Mouse (Mus musculus) left cerebral cortex, adult 2 months (tissue): ENCODE measurements around the gene Gsta2. TPM values are rescaled to one million over a fixed set of nuclear protein-coding genes. Genes with fewer than 3 reads are reported as not detected.

Experiments used
- DNase-seq, 2 experiments: peaks; one replicate each; pipeline ENCODE4 v3.0.0; 2021 to 2022; ENCODE audit warnings: low spot score in 2 of 2, mixed read lengths in 1 of 2; ENCODE audit errors: extremely low spot score in 1 of 2
- H3K27ac ChIP-seq: fragments of 200-600 bp; 2 replicates; pipeline ENCODE4 v1.8.1; 2022
- H3K4me3 ChIP-seq: fragments of 200-600 bp; 2 replicates; pipeline ENCODE4 v1.8.1; 2022
- CTCF ChIP-seq: fragments of 200-600 bp; IDR thresholded peaks from 2 replicates; pipeline ENCODE4 v1.8.1; 2022; ENCODE audit warnings: antibody characterized with exemption, mild to moderate bottlenecking, moderate library complexity
- intact Hi-C: fragments of 180-260 bp; cut with DNase I; formaldehyde crosslinking; loops from one replicate; pipeline ENCODE4 v1.15.1; 2025
- long read RNA-seq, 2 experiments: library from polyadenylated mRNA; stranded (forward); transcript quantifications; one replicate each; pipeline ENCODE4 v2.0.0; 2021; ENCODE audit warnings: borderline mapping rate in 2 of 2
- total RNA-seq, 2 experiments: library from RNA; stranded (reverse); gene quantifications; 2 replicates each; pipeline ENCODE4 v1.2.3; 2021

Gene Gsta2
- not detected for total RNA-seq
- long read RNA-seq, experiment 1, result 0 reads
- long read RNA-seq, experiment 2, partial matches to known transcripts, result 0 of 2 reads
- long read RNA-seq, experiment 2, other reads (novel, unspliced or antisense), result 2 of 2 reads

DNA sequence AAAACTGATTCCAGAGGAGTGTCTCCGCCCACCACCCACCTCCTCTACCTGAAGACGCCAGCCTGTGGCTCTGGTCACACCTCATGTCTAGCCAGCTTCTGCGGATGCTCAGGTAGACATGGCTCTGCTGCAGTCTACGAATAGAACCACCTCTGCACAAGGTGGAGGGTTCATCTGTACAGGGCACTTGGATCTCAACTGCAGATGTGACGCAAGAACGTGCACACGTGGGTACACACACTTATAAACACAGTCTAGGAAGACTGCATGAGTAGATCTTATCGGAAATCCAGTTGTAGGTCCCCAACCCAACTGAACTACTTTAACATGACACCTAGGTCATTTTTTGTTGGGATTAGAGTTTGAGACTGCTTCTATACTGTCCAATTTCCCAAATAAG is at the start of gene Gsta2:
TSS of gene Gsta2 (minus strand) at position 178 of the 400 bp plus-strand sequence.
- no peak for DNase-seq
- no peak within 1 kb of the TSS for H3K27ac ChIP-seq
- TF ChIP-seq CTCF, result no peak
- H3K4me3 ChIP-seq, result no peak within 1 kb of the TSS
- intact Hi-C loops, result loop anchor here (1.0 to 5.0 kb wide), 2 partner anchors 82 to 135 kb away; no protein-coding TSS in a partner anchor

DNA sequence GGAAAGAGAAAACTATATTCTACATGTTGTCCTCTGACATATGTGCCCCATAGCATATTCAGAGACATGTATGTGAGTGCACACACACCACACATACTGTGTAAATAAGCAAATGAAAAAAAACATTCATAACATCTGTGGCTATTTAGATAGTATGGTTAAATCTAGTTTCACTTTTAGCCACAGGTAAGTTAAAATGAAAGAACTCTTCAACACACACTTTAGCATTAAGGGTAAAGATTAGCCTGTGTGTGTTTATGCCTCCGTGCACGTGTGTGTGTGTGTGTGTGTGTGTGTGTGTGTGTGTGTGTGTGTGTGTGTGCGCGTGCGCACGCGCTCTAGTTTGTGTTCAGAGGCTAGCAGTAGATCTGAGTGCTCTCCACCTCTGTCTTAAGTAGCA is 46.0 kb upstream of the Gsta2 start:
- intact Hi-C loops, result no loop called here
- no peak for DNase-seq

DNA sequence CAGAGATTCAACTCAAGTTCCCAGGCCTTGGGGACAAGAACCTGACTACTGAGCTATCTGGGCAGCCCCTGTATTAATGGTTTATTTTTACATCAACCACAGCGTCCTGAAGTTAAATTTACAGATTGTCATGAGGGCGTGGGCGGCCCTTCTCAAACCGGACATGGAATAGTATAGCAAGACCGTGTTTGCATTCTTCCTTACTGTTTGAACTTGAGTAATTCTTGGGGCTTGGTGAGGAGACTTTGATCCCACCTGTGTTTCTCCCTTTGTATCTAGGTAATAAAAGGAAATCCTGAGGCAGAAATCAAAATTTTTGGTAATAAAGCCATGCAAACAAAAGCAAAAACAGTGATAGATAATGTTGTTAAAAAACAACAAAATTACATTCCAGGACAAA is 45.0 kb upstream of the Gsta2 start:
- H3K4me3 ChIP-seq, result no peak overlapping the region
- TF ChIP-seq CTCF, result no peak
- H3K27ac ChIP-seq, result no peak overlapping the region
- no peak for DNase-seq
- intact Hi-C loops, result no loop called here

More for the DNA sequence above, 46.0 kb upstream of the Gsta2 start:
- Histone ChIP-seq H3K4me3 (no peak overlapping the region), H3K27ac (no peak overlapping the region)
- no peak for TF ChIP-seq CTCF

DNA sequence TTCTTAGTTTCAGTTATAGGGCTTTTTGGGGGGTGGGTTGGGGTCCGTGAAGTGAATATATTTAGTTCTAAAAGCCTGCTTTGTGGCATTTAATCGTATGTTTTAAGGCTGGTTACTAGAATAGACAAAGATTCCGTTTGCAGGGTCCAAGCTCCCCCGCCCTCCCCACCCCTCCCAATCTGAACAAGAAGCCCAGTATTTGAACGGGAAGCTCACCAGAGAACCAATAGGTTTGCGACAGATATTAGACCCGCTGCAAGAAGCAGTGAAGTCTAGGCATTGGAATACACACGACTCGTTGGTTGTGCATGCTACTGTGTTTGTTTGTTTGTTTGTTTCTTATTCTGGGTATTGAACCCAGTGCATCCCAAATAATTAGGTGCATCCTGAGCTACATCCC is 40.9 kb upstream of the Gsta2 start:
- no peak overlapping the region for H3K27ac ChIP-seq
- intact Hi-C loops, result loop anchor here (1.0 kb wide), 1 partner anchor 45 kb away; no protein-coding TSS in a partner anchor
- TF ChIP-seq CTCF, result no peak
- H3K4me3 ChIP-seq, result no peak overlapping the region
- DNase-seq, result no peak

DNA sequence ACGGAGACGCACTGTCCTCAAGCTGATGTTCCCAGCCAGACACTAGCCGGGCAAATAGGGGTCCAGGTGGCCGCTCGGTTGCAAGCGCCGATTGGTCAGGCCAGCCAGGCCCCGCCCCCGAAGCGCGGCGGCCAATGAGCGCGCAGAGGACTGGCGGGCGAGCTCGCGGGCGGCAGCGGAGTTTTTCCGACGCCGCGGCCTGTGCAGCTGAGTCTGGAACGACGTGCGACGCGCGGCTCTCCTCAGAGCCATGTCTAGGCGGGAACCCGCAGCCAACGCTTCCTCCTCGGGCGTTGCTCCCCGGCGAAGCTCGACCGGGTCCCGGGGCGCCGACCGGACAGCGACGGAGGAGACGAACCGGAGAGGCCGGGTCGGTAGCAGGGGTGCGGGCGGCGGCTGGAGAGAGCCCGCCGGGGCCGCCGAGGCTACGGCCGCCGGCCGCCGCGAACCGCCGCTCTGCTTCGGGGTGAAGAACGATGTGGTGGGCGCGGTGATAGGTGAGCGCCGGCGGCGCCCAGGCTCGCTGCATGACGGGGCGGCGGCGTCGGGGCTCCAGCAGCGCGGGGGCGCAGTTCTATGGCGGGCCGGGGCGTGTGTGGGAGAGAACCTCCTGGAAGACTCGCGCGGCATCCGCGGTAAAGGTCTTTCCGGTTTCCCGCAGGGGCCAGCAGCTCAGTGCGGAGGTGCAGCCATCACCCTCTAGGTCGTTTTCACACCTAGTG is 40.2 kb upstream of the Gsta2 start, which contains the start of gene Ddx43:
TSS of gene Ddx43 (plus strand) at position 148 of the 722 bp plus-strand sequence.
- intact Hi-C loops, result loop anchor here (1.0 kb wide), 1 partner anchor 46 kb away; no protein-coding TSS in a partner anchor

DNA sequence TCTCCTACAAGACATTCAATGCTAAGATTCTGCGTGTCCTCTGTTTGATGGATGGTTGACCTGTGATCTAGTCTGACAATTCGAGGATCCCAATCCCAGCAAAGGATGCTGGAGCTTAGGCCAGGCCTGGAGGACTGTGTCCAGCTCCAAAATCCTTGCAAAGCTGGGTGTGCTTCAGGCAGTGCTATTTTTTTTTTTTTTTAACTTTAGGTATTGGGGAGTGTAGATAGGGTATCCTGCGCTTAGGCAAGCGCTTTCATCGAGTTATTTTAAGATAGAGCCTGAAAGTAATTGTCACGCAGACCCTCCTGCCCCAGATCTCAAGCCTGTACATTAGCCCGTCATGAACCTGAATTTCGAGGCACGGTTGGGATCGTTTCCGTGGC is 39.6 kb upstream of the Gsta2 start:
- Histone ChIP-seq H3K27ac (no peak overlapping the region), H3K4me3 (no peak overlapping the region; the same call in 1 of the 2 replicates)
- TF ChIP-seq CTCF, result no peak
- intact Hi-C loops, result no loop called here
- no peak for DNase-seq

More for the DNA sequence above, 40.2 kb upstream of the Gsta2 start, which contains the start of gene Ddx43:
- peak; percentile 18 to 26 for DNase-seq
- Histone ChIP-seq H3K4me3 (peak within 1 kb of the TSS; percentile 38), H3K27ac (no peak within 1 kb of the TSS)
- no peak for TF ChIP-seq CTCF

DNA sequence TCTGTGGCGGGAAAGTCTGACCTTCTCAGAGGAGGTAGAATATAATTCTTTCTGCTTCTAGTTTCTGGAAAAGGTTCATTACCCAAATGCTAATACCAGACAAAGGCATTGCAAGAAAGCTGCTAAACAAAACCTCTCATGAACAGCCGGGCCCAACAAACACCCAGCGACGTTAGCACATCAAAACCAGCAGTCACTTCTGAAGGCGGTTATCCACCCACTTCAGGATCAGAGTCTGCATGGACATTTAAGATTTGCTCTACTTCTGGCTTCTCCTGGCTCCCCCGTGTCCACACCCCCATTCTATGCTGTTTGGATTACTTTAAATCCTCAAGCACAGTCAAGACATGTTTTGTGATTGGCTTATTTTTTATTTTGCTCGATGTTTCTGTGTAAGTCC is 39.0 kb upstream of the Gsta2 start:
- DNase-seq, result no peak
- no peak for TF ChIP-seq CTCF
- H3K27ac ChIP-seq, result no peak overlapping the region
- H3K4me3 ChIP-seq, result no peak overlapping the region
- intact Hi-C loops, result no loop called here

DNA sequence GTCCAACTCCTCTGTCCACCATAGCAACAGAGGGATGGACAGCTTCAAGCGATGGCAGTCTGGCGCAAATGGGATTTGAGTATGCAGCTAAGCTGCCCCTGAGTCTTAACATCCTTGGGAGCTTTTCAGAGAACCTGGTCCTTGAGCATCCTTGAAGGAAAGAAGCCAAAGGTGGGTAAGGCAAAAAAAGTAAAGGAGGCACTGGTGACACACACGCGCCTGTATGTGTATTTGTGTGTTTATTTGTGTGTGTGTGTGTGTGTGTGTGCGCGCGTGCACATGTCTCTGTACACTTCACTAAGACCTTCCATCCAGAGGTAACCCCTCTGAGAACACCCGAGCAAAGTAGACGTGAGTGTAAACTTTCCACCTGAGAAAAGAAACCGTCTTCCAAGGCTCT is 38.2 kb upstream of the Gsta2 start:
- intact Hi-C loops, result no loop called here
- no peak for DNase-seq
- no peak overlapping the region for H3K27ac ChIP-seq
- H3K4me3 ChIP-seq, result no peak overlapping the region
- no peak for TF ChIP-seq CTCF

DNA sequence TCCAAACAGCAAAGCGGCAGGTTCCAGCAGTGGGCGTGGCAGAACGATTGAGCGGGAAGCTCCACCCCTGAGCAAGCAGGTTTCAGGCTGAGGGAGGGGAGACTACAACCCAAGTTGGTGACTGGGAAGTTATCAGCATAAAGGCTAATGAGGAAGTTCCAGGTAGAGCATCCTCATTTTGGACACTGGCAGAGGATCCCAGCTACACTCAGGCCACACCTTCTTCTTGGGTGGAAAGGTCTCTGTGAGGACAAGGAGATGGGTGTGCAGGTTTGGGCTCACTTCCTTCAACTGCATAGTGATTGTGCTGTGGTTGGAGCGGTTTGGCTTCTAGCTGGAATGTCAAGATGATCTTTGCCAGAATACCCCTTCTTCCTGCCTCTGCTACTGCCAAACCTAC is 34.4 kb upstream of the Gsta2 start:
- intact Hi-C loops, result no loop called here
- Histone ChIP-seq H3K27ac (no peak overlapping the region), H3K4me3 (no peak overlapping the region)
- TF ChIP-seq CTCF, result no peak
- no peak for DNase-seq

DNA sequence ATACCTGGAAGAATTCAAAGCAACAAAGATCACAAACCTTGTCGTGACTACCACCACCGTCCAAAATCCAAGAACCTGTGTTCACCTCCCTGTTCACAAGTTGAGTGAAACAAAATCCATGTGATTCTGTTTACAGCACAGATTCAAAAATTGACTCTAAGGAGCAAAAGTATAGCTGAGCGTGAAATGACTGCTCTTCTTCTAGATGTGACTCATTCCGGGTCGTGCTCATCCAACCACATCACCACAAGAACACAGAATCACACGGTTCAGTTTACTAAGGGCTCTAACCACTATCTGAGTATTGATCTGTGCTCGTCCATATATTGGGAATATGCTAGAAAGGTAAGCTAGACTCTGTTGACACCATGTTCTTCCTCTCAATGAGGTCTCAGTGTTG is 31.4 kb upstream of the Gsta2 start:
- DNase-seq, result no peak
- no peak overlapping the region for H3K27ac ChIP-seq
- intact Hi-C loops, result no loop called here
- TF ChIP-seq CTCF, result no peak
- no peak overlapping the region for H3K4me3 ChIP-seq

DNA sequence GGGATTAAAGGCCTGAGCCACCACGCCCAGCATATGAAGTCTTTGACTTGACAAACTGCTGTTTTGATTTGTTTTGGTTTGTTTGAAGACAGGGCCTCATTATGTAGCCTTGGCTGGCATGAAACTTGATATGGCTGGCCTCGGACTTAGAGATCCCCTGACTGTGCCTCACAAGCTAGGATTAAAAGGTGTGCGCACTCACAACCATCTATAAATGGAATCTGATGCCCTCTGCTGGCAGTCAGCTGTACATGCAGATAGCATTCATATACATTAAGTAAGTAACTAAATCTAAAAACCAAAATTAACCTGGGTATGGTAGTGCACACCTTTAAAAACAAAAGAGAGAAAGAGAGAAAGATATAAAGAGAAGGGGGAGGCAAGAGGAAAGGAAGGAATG is 30.3 kb upstream of the Gsta2 start:
- DNase-seq, result no peak
- TF ChIP-seq CTCF, result peak; percentile 51
- intact Hi-C loops, result no loop called here
- no peak overlapping the region for H3K4me3 ChIP-seq
- H3K27ac ChIP-seq, result no peak overlapping the region

DNA sequence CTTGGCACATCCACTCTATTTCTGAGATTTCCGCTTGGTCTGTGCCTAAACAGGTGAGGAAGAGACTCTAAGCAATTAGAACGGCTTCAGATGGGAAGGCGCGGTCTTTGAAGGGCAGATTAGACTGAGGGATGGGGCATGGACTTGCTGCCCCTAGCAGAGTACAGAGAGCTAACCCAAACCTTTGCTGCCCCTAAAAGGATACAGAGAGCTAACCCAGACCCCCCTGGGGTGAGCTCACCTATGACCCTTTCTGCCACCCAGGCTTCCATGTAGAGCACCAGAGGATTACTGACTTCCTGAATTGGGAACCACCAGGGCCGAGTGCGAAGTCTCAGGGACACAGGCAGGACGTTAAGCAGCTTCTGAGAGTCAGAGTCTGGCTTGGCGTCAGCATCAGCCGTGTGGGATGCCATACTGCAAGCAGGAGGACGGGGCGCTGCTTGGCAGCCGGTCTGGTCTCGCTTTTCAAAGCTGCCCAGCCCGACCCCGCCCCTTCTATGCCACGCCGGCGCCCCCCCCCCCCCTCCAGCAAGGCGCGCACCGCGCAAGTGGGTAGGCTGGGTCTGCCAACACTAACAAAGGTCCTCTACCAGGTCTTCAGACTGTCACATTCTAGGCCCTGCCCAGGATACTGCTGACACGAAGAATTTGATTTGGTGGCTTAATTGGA is 22.7 kb upstream of the Gsta2 start, which contains the start of gene Ooep:
TSS of gene Ooep (minus strand) at position 613 of the 673 bp plus-strand sequence.
- Histone ChIP-seq H3K27ac (no peak within 1 kb of the TSS), H3K4me3 (0 out of 2 replicates have a peak within 1 kb of the TSS, but pooled peaks have one; percentile 3)
- TF ChIP-seq CTCF, result no peak; the same call in 1 of the 2 replicates
- intact Hi-C loops, result no loop called here
- DNase-seq, result no peak
